Mouse (Mus musculus) stomach, postnatal 0 days (tissue): ENCODE data around the gene Nrsn2. TPM values are rescaled to one million over a fixed set of nuclear protein-coding genes. Genes with fewer than 3 reads are reported as not detected.
"Not testable (repeated sequence)": the region's sequence is repeated elsewhere in the genome, so short reads cannot be mapped to it uniquely, and the experiment has no call there.

Experiments
- ATAC-seq: fragments of 200-750 bp; cut with Nextera tagmentation; 2 replicates; pipeline ENCODE4 v1.8.0; 2017; ENCODE audit not compliant: low FRiP score, low TSS enrichment
- DNase-seq: peaks from one replicate; pipeline ENCODE4 v3.0.0-alpha.2; 2016; ENCODE audit warnings: low spot score
- H3K27ac ChIP-seq: fragments of 300-500 bp; sonication (generic); replicated peaks from 2 replicates; pipeline ENCODE4 v1.5.1; 2014; ENCODE audit warnings: mild to moderate bottlenecking, control low read depth
- H3K27me3 ChIP-seq: fragments of 300-500 bp; sonication (generic); 2 replicates; pipeline ENCODE4 v1.6.1; 2014; ENCODE audit warnings: low read length; ENCODE audit not compliant: control insufficient read depth, insufficient read depth
- H3K36me3 ChIP-seq: fragments of 300-500 bp; sonication (generic); 2 replicates; pipeline ENCODE4 v1.6.1; 2014; ENCODE audit warnings: low read length, mixed read lengths; ENCODE audit not compliant: control insufficient read depth, insufficient read depth
- H3K4me1 ChIP-seq: fragments of 300-500 bp; sonication (generic); replicated peaks from 2 replicates; pipeline ENCODE4 v1.6.1; 2014; ENCODE audit warnings: antibody characterized with exemption; ENCODE audit not compliant: control insufficient read depth, insufficient read depth
- H3K4me2 ChIP-seq: fragments of 300-500 bp; sonication (generic); replicated peaks from 2 replicates; pipeline ENCODE4 v1.6.1; 2014; ENCODE audit warnings: low read depth, mild to moderate bottlenecking, control low read depth, moderate library complexity
- H3K4me3 ChIP-seq: fragments of 300-500 bp; sonication (generic); 2 replicates; pipeline ENCODE4 v1.5.1; 2014; ENCODE audit warnings: low read depth, low read length, control low read depth
- H3K9ac ChIP-seq: fragments of 300-500 bp; sonication (generic); 2 replicates; pipeline ENCODE4 v1.6.1; 2014; ENCODE audit warnings: mild to moderate bottlenecking, low read length, control low read depth, mixed read lengths
- H3K9me3 ChIP-seq: fragments of 300-500 bp; sonication (generic); 2 replicates; pipeline ENCODE4 v1.6.1; 2016; ENCODE audit warnings: low read length; ENCODE audit not compliant: control insufficient read depth
- CTCF ChIP-seq: IDR thresholded peaks from 2 replicates; pipeline ENCODE4 v1.5.1; 2016; ENCODE audit warnings: antibody characterized with exemption, low read depth, mild to moderate bottlenecking, moderate library complexity
- EP300 ChIP-seq: optimal IDR thresholded peaks from 2 replicates; pipeline ENCODE3; 2016; ENCODE audit warnings: antibody characterized with exemption
- WGBS: fragments of 180-500 bp; shearing (Covaris S2); extraction: QIAGEN DNeasy Blood & Tissue Kit; methylation state at CpG from one replicate; pipeline ENCODE4 v1.1.7; 2014; 5-methylcytosine and 5-hydroxymethylcytosine counted together
- polyA plus RNA-seq: library from polyadenylated mRNA; unstranded; fragments of >200 nt; fragmentation: Nextera tagmentation; extraction: Ambion mirVana; gene quantifications from 2 replicates; pipeline ENCODE4 v1.2.1, GENCODE M21; 2015

Nrsn2 gene
- polyA plus RNA-seq, 1 experiment from 2014 or later, result 1.1 TPM

GRCm38 (mm10) chr2:152360271-152360775 lies 16.1 kb downstream of the Nrsn2 start:
- H3K9me3 ChIP-seq, result no peaks in the 10 kb centered on the region
- H3K4me1 ChIP-seq, result no peaks in the 10 kb centered on the region
- no peaks in the 10 kb centered on the region for H3K36me3 ChIP-seq
- TF ChIP-seq CTCF, result no peak
- TF ChIP-seq EP300, result no peak
- ATAC-seq (peak; percentile 81), DNase-seq (peak; percentile 61)
- H3K9ac ChIP-seq, result no peak overlapping the region
- no peak overlapping the region for H3K4me3 ChIP-seq
- H3K27me3 ChIP-seq, result no peaks in the 10 kb centered on the region
- 13% methylated on average over 7 of the region's 7 CpGs for WGBS
- 0 out of 2 replicates have a peak overlapping the region, but pooled peaks have one; percentile 18 for H3K27ac ChIP-seq
- no peak overlapping the region for H3K4me2 ChIP-seq

- no peak overlapping the region for H3K4me2 ChIP-seq
- DNase-seq (peak; percentile 42), ATAC-seq (peak; percentile 25)
- H3K27me3 ChIP-seq, result no peaks in the 10 kb centered on the region
- H3K36me3 ChIP-seq, result no peaks in the 10 kb centered on the region
- H3K9ac ChIP-seq, result no peak overlapping the region
- H3K4me3 ChIP-seq, result no peak overlapping the region
- WGBS, result 45% methylated on average over 5 of the region's 5 CpGs
- H3K9me3 ChIP-seq, result no peaks in the 10 kb centered on the region
- no peaks in the 10 kb centered on the region for H3K4me1 ChIP-seq
- TF ChIP-seq CTCF (no peak), EP300 (no peak)
- H3K27ac ChIP-seq, result no peak overlapping the region
These were observed 16.8 kb downstream of the Nrsn2 start for GRCm38 (mm10) chr2:152359616-152360015.

GRCm38 (mm10) chr2:152358977-152359376 lies 17.5 kb downstream of the Nrsn2 start:
- not testable (repeated sequence) for ATAC-seq, H3K4me1 ChIP-seq

GRCm38 (mm10) chr2:152357254-152357653 lies 19.2 kb downstream of the Nrsn2 start:
- no peak overlapping the region for H3K27ac ChIP-seq
- H3K4me2 ChIP-seq, result no peak overlapping the region
- no peaks in the 10 kb centered on the region for H3K36me3 ChIP-seq
- H3K9ac ChIP-seq, result no peak overlapping the region
- no peaks in the 10 kb centered on the region for H3K9me3 ChIP-seq
- DNase-seq, result no peak
- WGBS, result 83% methylated on average over 3 of the region's 3 CpGs
- TF ChIP-seq CTCF (no peak), EP300 (no peak)
- no peak for ATAC-seq
- no peak overlapping the region for H3K4me3 ChIP-seq
- H3K27me3 ChIP-seq, result no peaks in the 10 kb centered on the region
- no peaks in the 10 kb centered on the region for H3K4me1 ChIP-seq

More at GRCm38 (mm10) chr2:152358977-152359376, 17.5 kb downstream of the Nrsn2 start:
- peak; percentile 44 for TF ChIP-seq CTCF
- H3K4me2 ChIP-seq, H3K27me3 ChIP-seq, DNase-seq, H3K9ac ChIP-seq, H3K27ac ChIP-seq, H3K36me3 ChIP-seq, H3K9me3 ChIP-seq, H3K4me3 ChIP-seq: not testable (repeated sequence)
- 73% methylated on average over 5 of the region's 5 CpGs for WGBS

GRCm38 (mm10) chr2:152349842-152350540 lies 26.4 kb downstream of the Nrsn2 start:
- DNase-seq, result peak; percentile 85
- H3K27ac ChIP-seq, result peak overlapping the region; percentile 56; the same call in 1 of the 2 replicates

GRCm38 (mm10) chr2:152349205-152349604 lies 27.2 kb downstream of the Nrsn2 start:
- TF ChIP-seq CTCF, result no peak
- TF ChIP-seq EP300, result no peak
- Histone ChIP-seq H3K36me3 (no peaks in the 10 kb centered on the region), H3K27ac (peak overlapping the region; percentile 56; the same call in 1 of the 2 replicates), H3K4me1 (peaks cover 3% of the 10 kb centered on the region; the same call in 1 of the 2 replicates), H3K4me3 (no peak overlapping the region), H3K4me2 (no peak overlapping the region), H3K9ac (no peak overlapping the region), H3K9me3 (no peaks in the 10 kb centered on the region), H3K27me3 (no peaks in the 10 kb centered on the region)
- ATAC-seq (peak; percentile 36), DNase-seq (peak; percentile 40)
- 69% methylated on average over 6 of the region's 6 CpGs for WGBS

More at GRCm38 (mm10) chr2:152349842-152350540, 26.4 kb downstream of the Nrsn2 start:
- no peak overlapping the region for H3K9ac ChIP-seq
- no peak overlapping the region for H3K4me2 ChIP-seq
- TF ChIP-seq EP300, result no peak
- TF ChIP-seq CTCF, result no peak
- 0 out of 2 replicates have a peak, but pooled peaks cover 3% of the 10 kb centered on the region for H3K4me1 ChIP-seq
- H3K36me3 ChIP-seq, result no peaks in the 10 kb centered on the region
- no peaks in the 10 kb centered on the region for H3K27me3 ChIP-seq
- H3K4me3 ChIP-seq, result no peak overlapping the region
- H3K9me3 ChIP-seq, result no peaks in the 10 kb centered on the region
- peak; percentile 92 for ATAC-seq
- 74% methylated on average over 8 of the region's 8 CpGs for WGBS
